Mouse (Mus musculus): ENCODE results near the gene Slc6a1.

The Slc6a1 gene

DNA sequence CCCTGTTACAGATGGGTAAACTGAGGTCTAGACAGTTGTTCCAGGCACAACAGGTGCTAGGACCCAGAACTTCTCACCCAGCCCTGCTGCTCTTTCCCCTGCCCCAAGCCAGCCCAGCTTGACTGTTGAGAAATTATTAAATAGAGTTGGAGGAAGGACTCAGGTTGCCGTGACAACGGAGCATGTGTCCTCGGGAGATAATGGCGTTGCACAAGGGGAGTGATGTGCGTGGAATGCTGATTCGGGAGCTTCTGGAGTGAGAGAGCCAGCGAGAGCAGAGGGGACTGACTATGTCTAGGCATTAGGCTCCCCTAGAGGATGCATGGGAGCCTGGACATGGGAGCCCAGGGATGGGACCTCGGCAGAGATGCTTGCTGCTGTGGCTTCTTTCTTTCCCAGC, 7.7 kb downstream of the Slc6a1 start:
- WGBS = 25% methylated on average over 8 of the region's 8 CpGs

DNA sequence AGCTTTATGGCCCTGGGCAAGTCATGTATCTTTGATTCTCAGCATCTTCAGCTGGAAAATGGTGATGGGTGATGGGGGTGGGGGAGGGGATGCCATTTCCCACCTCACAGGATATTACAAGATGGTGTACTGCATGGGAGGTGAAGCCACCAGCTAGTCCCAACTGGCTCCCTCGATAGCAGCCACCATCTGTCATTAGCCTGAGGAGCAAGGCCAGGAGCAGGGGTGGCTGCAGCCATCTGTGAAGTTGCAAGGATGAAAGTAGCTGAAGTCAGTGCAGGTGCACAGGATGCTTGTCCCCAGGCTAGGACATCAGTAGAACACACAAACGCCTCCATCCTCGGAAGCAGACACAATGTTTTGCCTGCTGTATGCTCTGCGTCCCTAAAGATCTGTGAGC, 8.5 kb downstream of the Slc6a1 start:
- WGBS = 19% methylated on average over 4 of the region's 4 CpGs

DNA sequence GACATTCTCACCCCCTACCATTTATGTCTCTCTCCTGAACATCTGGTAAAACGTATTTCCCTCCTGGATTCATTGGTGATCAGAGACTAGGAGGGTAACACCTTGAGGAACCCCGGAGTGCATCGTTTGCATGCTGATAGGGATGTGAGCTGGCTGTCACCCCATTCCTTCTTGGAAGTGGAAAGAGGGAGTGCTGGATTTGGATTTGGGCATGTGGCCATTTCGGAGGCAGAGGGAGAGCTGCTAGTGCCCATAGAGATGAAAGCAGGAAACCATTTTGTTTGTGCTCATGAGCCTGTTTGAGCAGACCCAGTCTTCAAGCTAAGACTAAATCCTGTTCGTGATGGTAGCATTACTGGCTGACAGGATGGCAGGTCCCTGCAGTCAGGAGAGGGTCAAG, 9.0 kb downstream of the Slc6a1 start:
- WGBS = 34% methylated on average over 5 of the region's 5 CpGs

DNA sequence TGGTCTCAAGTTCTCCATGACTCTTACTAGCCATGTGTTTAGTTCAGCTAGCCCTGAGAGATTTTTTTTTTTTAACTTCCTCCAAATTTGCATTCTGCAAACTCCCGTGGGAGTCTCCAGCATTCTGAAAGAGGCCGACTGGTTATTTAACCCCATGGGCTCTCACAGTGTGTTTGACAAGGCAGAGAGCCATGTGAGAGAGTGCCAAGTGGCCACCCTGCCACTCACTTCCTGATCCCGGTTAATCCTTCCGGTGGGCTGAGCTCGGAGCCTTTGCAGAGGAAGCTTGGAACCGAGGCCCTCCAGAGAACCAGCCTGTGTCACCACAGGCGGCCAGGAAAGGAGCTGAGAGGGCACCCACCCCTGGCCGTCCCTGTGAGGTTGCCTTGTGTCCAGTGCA, 11.1 kb downstream of the Slc6a1 start:
- 37% methylated on average over 8 of the region's 8 CpGs for WGBS

DNA sequence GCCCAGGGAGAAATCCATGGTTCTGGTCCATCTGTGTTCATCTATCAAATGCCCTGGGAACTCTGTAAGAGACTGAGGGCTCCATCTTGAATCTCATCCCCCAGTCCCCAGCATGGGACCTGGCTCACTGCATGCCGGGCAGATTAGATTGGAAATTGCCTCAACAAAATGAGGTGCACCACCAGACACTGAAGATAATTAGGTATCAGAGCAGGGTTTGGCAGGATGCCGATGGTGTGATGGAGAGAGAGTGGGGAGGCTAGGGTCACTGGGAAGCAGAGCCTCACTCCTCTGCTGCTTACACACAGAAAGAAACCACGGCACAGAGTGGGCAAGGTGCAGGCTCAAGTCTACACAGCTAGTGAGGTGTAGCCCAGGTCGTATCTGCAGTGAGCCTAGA, 12.7 kb downstream of the Slc6a1 start:
- 77% methylated on average over 4 of the region's 4 CpGs for whole genome bisulfite sequencing

DNA sequence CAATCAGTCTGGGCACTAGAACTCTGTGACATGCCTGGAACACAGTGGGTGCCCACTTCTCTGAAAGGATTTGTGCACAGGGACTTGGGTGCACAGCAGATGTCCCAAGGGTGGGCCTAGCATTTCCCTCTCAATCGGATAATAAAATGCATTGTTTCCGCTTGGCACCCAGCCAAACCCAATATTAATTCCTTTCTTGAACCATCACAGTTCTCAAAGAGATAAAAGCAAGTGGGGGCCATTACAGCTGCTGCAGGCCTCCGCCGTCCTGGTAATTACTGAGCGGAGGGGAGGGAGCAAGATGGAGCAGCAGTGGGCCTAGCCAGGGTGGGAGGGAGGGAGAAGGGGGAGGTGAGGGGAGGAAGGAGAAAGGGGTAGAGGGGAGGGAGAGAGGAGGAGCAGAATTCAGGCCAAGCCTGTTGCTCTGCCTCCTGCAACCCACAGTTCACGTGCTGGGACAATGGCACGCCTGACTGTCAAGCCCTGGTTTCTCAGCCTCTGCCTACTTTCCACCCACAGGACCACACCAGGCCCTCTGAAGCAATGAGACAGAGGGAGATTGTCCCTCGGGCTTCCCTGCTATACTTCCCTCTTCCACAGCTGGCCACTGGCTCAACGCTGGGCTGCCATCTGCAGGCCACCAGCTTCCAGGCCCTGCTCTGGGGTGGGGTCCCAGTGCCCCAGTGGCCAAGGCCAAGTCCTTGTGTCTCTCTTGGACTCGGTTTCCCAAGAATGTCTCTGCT, 15.0 kb downstream of the Slc6a1 start:
- 50% methylated on average over 10 of the region's 10 CpGs for WGBS

DNA sequence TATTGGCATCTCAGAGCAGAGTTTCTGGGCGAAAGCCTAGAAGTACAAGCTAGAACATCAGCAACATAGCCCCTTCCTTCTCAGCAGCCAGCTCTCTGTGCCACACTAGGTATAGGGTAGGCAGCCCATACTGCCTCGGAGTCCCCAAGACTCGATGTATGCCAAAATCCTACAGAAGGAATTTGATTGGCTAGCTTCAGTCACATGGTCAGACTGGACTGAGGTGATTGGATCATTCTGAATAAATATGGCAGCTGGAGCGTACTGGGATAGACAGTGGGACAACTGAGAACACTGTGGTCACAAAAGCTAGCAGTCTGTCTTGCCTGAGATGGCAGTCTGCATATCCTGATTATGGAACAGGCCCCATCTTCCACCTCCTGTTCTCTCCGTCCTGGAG, 17.3 kb downstream of the Slc6a1 start:
- WGBS = 83% methylated on average over 5 of the region's 5 CpGs

DNA sequence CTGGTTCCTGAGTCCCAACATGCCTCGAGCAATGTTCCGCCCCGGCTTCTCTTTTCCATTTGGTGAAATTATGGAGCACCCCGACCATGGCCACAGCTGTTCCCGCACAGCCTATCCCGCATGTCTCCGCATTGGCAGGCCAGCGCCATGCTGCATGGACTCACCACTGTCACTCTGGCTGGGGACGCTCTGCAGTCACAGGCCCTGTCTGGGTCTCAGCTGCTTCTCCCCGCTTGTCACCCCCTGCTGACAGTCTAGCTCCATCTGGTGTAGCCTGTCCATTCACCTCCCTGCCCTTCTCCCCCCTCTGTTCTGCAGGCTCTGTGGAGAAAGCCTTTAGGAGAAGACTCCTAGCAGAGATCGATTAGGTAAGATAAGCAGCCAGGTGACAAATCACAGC, 18.3 kb downstream of the Slc6a1 start:
- WGBS = 84% methylated on average over 11 of the region's 11 CpGs

DNA sequence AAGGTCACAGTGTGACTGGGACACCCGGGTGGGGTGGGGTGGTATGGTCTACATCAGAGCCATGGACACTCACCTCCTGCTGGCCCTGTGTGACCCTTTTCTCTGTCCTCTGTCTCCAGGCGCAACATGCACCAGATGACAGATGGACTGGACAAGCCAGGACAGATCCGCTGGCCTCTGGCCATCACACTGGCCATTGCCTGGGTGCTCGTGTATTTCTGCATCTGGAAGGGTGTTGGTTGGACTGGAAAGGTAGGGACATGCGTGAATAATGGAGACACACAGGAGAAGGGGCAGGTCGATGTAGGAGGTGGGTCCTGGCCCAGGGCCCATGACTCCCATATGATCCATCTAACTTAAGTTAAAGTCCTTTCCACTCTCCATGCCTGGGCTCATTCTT, 22.2 kb downstream of the Slc6a1 start:
- 84% methylated on average over 6 of the region's 6 CpGs for WGBS

DNA sequence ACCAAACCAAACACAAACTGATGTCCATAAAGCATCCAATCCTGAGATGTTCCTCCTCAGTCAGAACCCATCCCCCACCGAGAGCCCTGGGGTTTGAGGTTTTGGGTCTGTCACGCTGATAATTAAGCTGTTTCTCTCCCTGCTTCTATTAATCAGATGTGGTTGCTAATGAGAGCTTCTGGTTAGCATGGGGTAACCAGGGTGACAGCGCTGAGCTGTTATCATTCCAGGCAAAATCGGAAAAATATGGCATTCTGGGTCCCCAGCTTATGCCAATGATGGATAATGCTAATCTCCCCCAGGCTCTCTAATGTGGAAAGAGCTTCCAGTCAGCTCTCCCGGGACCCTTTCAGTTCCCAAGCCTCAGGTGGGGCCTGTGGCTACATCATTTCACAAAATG, 38.1 kb downstream of the Slc6a1 start:
- 49% methylated on average over 5 of the region's 5 CpGs for WGBS

DNA sequence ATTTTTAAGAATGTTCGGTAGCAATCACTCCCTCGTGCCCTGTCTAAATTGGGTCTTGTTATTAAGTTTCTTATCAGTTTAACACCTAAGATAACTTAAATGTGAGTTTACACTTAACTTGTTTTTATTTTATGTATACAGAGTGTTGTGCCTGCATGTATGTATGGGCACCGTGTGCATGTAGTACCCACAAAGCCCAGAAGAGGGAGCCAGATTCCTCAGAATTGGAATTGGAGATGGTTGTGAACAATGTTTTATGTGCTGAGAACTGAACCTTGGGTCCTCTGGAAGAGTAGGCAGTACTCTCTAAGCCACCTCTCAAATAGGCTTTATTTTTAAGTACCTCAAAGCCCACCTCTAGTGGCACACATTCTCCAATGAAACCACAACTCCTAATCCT, 38.7 kb downstream of the Slc6a1 start:
- 99% methylated on average over 3 of the region's 3 CpGs for WGBS

DNA sequence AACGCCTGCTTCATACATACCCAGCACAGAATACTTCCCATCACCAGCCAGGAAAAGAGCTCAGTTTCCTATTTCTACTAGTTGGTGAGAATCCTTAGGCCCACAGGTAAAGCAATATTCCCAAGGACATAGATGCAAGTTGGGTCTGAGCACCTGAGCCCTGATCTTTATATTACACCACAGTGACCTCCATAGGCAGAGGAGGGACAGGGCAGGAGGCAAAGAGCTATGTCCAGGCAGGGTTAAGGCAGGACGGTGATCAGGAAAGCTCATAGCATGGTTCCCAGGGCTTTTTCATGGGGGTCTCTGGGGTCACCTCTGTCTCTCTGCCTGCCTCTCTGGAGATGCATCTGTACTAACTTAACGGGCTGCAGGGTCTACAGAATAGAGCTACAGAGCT, 40.5 kb downstream of the Slc6a1 start:
- 84% methylated on average over 3 of the region's 3 CpGs for WGBS

DNA sequence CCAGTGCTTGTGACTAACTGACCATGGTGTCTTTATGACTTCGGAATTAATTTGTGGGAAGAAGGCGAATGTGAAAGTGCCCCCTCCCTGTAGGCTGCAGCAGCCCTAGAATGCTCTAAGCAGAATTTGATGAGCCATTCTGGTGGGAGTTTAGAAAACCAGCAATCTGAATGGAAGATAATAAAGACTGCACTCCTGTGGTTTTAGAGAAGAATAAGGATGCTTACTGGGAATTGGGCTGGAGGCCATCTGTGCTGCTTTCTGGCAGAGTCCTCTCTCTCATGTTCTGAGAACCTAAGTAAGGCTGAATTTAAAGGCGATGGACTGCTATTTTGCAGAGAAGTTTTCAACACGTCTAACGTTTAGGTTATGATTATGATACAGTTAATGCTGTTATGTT, 42.4 kb downstream of the Slc6a1 start:
- 54% methylated on average over 5 of the region's 5 CpGs for WGBS

DNA sequence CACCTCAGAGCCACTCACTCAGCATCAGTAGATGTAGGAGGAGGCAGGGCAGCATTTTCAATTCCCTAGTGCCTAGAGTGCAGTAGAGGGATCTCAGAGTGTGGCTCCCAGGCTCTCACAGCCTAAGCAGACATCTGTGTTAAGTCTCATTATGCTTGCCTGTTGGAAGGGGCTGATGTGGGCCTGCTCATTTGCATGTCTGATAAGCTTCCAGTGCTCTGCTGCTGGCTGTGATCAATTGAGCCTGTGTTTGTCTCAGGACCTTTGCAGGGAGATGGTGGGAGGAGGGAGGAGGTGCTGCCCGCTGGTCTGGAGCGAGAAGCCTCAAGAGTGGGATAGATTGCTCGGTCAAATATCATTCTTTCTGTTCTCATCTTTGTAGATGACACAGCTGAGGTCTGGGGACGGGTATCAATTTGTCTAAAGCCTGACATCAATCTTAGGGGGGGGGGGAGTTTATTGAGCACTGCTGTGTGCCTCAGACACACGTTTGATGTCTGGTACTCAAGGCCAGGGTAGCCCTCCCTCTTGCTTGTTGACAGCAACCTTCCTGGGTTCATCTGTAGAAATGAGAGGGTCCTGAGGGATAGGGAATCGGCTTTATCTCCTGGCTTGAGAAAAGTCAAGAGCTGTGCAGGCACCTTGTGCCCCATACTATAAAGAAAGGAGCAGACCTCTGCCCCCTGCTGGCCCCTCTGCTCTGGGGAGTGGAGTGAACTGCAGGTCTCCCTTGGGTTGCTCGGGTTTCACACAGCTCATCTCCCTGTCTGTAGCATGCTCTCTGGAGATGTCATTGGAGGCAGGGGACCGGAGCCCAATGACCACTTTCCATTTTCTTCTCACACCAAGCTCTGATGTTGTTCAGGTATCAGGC, 47.4 kb downstream of the Slc6a1 start:
- WGBS = 62% methylated on average over 8 of the region's 8 CpGs

DNA sequence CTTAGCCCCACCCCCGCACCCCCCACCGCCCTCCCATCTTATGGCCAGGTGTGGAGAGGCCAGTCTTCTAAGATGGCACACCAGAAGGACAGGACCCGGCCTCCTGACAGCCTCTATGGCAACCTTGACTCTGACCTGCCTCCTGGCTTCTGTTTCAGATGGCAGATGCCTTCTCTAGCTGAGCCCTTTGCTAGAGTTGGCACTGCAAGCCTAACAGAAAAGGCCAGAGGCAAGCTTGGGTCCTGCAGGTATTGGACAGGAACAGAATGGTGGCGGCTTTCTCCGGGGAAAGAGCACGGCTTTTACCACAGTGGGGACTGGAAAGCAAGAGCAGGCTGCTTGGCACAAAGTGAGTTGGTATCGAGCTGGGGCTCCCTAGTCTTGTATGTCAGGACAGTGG, 49.5 kb downstream of the Slc6a1 start:
- 84% methylated on average over 7 of the region's 7 CpGs for WGBS

DNA sequence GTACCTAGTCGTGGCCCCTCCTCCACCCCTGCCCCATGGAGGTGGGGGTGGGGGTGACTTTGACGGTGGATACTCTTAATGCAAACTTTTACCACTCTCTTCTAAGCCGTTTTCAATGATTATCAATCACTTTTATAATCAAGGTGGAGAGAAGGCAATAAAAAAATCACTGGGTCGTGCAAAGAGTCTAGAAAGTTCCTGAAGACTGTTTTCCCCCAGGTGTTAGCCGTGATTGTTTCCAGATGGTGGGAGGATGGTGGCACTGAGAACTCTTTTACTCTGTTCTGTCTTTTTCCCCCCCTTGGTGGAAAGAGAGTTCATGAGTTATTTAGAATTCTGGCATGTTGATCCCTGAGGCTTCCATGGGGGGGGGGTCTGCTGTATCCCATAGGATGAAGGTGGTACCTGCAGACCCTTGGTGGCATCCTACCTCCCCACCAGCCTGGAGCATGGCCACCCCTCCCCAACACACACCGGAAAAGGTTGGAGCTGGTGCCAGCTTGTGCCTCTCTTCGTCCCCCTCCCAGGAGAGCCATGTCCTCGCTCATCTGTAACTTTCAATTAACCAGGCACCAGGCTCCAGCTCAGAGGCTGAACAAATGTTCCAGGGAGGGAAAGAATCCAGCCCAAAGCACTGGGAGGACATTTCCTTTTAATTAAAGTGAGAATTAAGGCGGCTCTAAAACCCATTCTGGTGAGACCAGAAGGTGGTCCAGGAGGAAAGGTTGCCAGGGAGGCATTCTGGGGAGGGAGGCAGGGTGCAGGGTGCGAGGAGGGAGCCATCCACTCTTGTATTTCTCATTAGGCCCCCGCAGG, 53.9 kb downstream of the Slc6a1 start:
- WGBS = 69% methylated on average over 11 of the region's 11 CpGs

DNA sequence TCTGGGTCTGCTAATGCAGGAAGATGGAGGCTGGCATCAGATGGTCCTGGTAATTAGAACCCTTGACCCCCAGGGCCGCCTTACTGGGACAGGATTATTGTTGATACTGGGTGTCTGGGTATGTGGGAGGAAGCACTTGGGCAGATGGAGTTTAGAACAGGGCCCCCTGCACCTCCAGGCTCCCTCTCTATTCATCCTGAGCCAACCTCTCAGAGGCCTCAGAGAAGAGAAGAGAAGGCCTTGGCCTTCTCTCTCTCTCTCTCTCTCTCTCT, 54.4 kb downstream of the Slc6a1 start:
- WGBS = 55% methylated on average over 1 of the region's 1 CpGs

DNA sequence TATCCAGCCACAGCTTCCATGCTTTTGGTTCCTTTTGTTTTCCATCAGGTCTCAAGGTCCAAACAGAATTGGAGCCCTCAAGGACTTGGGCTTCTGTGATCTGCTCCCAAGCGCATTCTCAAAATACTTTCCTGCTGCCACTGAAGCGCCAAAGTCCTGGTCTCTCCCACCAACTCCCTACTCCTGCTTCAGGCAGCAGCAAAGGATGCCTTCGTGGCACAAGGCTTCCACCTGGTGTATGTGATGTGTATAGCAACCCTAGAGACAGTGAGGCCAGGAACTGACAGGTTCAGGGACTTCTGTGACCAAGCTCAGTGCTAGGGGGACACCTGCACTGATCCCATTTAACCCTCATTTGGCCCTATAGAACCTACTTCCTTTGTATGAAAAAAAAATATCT, 61.3 kb downstream of the Slc6a1 start:
- 12% methylated on average over 3 of the region's 3 CpGs for WGBS

DNA sequence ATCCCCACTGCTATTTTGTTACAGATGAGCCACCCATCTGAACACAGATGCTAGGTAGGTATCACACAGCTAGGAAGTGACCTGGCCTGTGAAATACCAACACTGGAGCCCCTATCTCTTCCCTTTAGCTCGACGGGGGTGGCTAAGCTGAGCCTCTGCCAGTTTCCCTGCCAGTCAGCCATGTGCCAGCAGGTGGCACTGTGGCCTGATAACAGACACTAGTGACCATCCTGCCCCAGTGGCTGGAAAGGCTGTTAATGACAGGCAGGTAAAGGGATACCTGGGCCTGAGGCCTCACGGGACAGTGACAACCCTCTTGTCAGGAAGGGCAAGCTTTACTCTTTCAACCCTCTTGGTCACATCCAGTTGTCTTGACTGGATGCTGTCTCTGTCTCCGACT, 62.7 kb downstream of the Slc6a1 start:
- 39% methylated on average over 4 of the region's 4 CpGs for WGBS

DNA sequence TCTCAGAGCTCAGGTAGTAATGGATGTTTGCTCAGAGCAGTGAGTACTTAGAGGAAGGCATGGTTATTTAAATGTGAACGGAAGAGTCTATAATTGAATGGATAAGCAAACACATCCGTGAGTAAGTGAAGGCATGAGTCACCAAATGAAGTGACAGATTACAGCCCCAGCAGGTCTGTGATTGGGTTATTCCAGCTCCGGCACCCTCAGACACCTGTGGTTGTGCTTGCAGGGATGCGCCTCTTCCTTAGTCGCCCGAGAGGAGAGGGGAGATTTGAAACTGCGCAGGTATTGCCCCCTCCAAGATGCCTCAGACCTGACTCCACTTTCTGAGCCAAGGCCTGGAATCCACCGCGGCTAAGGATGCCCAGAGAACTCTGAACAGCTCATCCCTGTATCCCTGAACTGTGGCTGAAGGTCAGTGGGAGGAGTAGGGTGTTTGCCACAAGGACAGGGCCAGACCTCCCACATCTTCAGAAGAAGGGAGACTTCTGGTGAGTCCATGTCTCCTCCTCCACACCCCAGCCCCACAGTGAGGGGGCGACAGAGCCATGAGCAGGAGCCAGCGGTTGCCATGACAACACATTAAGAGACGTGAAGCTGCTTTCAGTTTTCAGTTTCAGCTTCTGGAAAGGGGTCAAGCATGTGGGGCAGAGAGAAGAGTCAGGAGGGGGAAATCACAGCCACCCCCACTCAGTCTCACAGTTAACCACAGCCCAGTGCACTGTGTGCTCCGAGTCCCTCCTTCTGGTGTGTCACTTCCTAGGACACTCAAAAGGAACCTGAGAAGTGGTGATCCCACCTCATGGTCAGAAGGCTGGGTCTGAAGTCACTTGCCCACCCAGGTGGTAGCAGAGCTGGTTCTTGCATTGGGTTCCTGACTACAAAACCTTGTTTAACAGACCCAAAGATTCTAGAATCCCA, 65.7 kb downstream of the Slc6a1 start:
- 27% methylated on average over 13 of the region's 13 CpGs for WGBS

DNA sequence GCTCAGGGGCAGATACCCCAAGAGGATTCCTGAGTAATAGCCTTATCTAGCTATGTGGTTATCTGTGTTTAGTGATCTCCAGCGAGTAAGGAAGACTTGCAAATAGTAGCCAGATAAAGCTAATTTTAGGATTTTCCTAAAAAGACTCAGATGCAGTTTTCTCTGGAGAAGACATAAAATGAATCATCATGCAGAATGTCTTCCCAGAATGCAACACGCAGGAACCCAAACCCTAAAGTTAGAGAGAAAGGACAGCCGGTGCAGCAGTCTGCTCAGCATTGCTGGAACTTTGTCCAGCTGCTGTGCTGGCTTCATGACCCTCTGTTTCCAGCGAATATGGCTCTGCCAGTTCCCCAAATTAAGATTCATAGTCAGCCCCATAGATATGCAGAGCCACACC, 72.2 kb downstream of the Slc6a1 start:
- WGBS = 34% methylated on average over 4 of the region's 4 CpGs

DNA sequence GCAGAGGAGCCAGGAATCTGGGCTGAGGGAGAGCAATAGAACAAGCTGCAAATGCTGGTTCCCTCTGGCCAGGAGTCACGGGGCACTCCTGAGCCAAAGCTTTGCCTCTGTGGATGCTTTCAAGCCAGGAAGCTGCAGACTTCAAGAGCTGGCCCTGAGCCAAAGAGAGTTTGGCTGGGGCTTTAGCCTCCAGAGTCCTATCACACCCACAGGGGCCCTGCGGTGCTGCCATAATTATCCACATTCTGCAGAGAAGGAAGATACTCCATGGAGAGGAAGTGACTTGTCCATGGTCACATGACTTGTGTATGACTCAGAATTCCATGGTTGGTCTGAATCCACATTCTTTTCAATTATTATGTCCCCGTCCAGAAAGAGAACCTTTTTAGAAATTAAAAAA, 75.7 kb downstream of the Slc6a1 start:
- WGBS = 40% methylated on average over 3 of the region's 3 CpGs
